Mouse (Mus musculus): Measurements from ENCODE around the gene Gm10377. TPM values are rescaled to one million over a fixed set of nuclear protein-coding genes. Genes with fewer than 3 reads are reported as not detected.
"Not testable (repeated sequence)": the region's sequence is repeated elsewhere in the genome, so short reads cannot be mapped to it uniquely, and the experiment has no call there.

Gm10377 gene
- not detected in 2 replicates for polyA plus RNA-seq (2016; fragmentation: Nextera tagmentation; extraction: Ambion mirVana)

DNA sequence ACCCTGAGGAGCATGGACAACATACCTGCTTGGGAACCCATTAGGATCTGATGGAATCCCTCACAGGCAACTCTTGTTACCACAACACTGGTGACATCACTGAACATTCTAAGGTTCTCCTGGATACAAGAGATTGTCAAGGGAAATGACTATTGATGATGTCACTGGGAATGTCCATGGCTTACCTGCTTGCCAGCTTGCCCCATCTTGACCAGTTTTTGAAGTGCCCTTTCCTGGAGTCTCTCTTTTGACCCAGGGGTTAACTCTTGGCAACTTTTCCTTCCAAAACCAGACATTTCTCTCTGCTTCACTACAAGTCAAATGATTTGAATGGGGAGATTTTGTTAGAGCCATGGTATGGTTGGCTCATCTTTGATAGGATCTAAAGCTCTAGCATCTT, at the start of gene Gm10377:
Gene Gm10377, minus strand, starts transcription at position 101 of the 400 bp plus-strand sequence.
- H3K4me1 ChIP-seq; H3K27me3 ChIP-seq (ENCODE audit: insufficient read depth, poor library complexity, severe bottlenecking); H3K36me3 ChIP-seq; DNase-seq (ENCODE audit: low spot score); H3K9me3 ChIP-seq; H3K27ac ChIP-seq; H3K4me3 ChIP-seq: not testable (repeated sequence)

DNA sequence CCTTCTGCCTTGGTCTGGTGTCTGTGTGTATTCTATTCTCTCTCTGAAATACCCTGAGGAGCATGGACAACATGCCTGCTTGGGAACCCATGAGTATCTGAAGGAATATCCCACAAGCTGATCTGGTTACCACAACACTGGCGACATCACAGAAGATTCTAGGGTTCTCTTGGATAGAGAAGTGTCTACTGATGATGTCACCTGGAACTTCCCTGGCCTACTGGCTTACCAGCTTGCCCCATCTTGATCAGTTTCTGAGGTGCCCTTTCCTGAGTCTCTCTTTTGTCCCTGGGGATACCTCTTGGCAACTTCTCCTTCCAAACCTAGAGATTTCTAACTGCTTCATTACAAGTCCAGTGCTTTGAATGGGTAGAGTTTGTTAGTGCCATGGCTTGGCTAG, 29.1 kb downstream of the Gm10377 start, which contains the start of gene Gm3015:
Gene Gm3015, minus strand, starts transcription at position 101 of the 400 bp plus-strand sequence.
- H3K9me3 ChIP-seq; H3K27ac ChIP-seq; H3K27me3 ChIP-seq (ENCODE audit: insufficient read depth, poor library complexity, severe bottlenecking); H3K36me3 ChIP-seq; H3K4me1 ChIP-seq; H3K4me3 ChIP-seq; DNase-seq (ENCODE audit: low spot score): not testable (repeated sequence)
- 90% methylated on average over 1 of the region's 1 CpGs for WGBS

Other genes with a start within 250 kb of the Gm10377 start
- not detected in 2 replicates for gene Gm17124, start 198.1 kb downstream of the Gm10377 start, polyA plus RNA-seq (2016; fragmentation: Nextera tagmentation; extraction: Ambion mirVana)
- not detected in 2 replicates for gene Gm3633, start 156.1 kb downstream of the Gm10377 start, polyA plus RNA-seq (2016; fragmentation: Nextera tagmentation; extraction: Ambion mirVana)
- gene Gm10378, start 142.0 kb downstream of the Gm10377 start, polyA plus RNA-seq (2016; fragmentation: Nextera tagmentation; extraction: Ambion mirVana), result not detected in 2 replicates
- not detected in 2 replicates for gene Gm3015, start 29.2 kb downstream of the Gm10377 start, polyA plus RNA-seq (2016; fragmentation: Nextera tagmentation; extraction: Ambion mirVana)
- not detected in 2 replicates for gene Gm21977, start 55.5 kb upstream of the Gm10377 start, polyA plus RNA-seq (2016; fragmentation: Nextera tagmentation; extraction: Ambion mirVana)
- not detected in 2 replicates for gene Gm8082, start 195.6 kb upstream of the Gm10377 start, polyA plus RNA-seq (2016; fragmentation: Nextera tagmentation; extraction: Ambion mirVana)
- not detected in 2 replicates for gene Gm10376, start 217.6 kb upstream of the Gm10377 start, polyA plus RNA-seq (2016; fragmentation: Nextera tagmentation; extraction: Ambion mirVana)

Measured in heart, embryonic 10.5 days (tissue).